Mouse (Mus musculus) small intestine, adult 2 months (tissue): ENCODE data around the gene Olfr391-ps.

ENCODE experiments used
- CTCF ChIP-seq: fragments of 200-500 bp; IDR thresholded peaks from 2 replicates; pipeline ENCODE4 v1.5.1; 2012; ENCODE audit warnings: low read depth, mild to moderate bottlenecking, control low read depth, inconsistent platforms, low read length, moderate library complexity, mixed read lengths; ENCODE audit not compliant: insufficient replicate concordance, insufficient read length; ENCODE audit errors: extremely low read depth
- POLR2A ChIP-seq: fragments of 200-500 bp; IDR thresholded peaks from 2 replicates; pipeline ENCODE4 v1.6.1; 2012; ENCODE audit warnings: low read depth, mild to moderate bottlenecking, control low read depth, inconsistent platforms, low read length, moderate library complexity

- TF ChIP-seq CTCF (no peak), POLR2A (no peak)
Measured at GRCm38 (mm10) chr11:73816949-73817348, 14.1 kb upstream of the Olfr391-ps start, which contains the start of gene Olfr392.
